Mouse (Mus musculus) spleen, adult 18-20 months (tissue): ENCODE measurements around the gene Fpr2.
"Not testable (repeated sequence)": the region's sequence is repeated elsewhere in the genome, so short reads cannot be mapped to it uniquely, and the experiment has no call there.

Experiments
- DNase-seq, 2 experiments: peaks; one replicate each; pipeline ENCODE4 v3.0.0; 2022; ENCODE audit warnings: mixed read lengths in 2 of 2

Gene Fpr2

DNA sequence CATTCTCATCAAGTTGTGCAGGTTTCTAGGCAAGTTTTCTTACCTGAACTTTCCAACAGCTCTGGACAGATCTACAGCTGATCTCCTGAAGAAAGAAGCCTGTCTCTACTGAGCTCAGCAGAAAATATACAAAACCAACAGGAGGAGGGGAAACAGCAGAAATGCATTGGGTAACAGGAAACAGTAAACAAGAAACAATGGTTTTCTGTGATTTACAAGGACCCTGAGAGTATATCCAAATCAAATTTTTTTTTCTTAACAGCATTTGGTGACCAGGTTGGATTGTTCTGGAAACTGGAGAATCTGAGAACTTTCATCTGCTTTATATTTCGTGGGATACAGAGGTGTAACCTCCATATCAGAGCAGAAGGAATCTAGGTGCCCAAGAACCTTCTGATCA, 3.8 kb upstream of the Fpr2 start, which contains the start of gene Fpr1:
Fpr1 (minus strand) TSS at position 101 of the 400 bp plus-strand sequence.
- DNase-seq = no peak

GRCm38 (mm10) chr17:17889732-17890425, 2.3 kb downstream of the Fpr2 start:
- DNase-seq = no peak

- DNase-seq = no peak
These were observed 8.4 kb downstream of the Fpr2 start for GRCm38 (mm10) chr17:17896039-17896438.

- no peak for DNase-seq
These were observed 11.6 kb downstream of the Fpr2 start for GRCm38 (mm10) chr17:17899268-17899667.

- no peak for DNase-seq
These were observed 13.1 kb downstream of the Fpr2 start for GRCm38 (mm10) chr17:17900768-17901167.

DNA sequence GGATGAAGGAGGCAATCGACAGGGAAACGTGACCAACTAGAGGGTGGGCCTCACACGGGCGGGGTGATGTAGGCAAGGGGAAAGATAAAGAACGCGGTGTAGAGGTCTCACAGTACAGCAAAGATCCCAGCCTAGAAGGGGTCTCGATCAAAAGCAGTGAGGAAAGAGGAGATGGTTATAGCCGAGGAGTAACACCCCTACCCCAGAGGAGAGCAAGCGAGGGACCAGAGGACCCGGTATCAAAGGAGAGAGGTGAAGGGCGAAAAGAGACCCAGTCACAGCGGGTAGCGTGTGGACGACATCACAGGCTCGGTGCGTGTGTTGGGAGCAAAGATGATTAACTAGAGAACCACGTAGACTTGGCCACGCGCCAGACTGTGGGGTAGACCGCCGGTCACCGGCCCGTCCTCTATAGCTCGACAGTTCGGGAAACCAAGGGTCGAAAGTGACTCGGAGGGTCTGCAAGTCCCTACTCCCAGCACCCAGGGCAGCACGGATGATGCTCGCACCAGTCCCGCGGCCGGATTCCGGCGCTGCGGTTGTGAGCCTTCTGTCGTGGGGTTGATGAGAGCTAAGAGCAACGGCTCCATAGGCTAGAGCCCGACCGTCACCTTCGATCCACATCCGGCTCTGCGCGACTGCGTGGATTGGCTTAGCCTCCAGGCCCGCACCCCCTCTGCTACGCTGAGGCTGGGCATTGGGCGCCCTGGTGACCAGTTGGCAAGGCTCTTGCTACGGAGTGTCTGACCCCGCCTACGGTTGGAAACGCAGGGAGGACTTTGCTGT, 22.2 kb downstream of the Fpr2 start:
- peak; percentile 49 to 54 for DNase-seq

GRCm38 (mm10) chr17:17912618-17913017, 25.0 kb downstream of the Fpr2 start:
- not testable (repeated sequence) for DNase-seq

DNA sequence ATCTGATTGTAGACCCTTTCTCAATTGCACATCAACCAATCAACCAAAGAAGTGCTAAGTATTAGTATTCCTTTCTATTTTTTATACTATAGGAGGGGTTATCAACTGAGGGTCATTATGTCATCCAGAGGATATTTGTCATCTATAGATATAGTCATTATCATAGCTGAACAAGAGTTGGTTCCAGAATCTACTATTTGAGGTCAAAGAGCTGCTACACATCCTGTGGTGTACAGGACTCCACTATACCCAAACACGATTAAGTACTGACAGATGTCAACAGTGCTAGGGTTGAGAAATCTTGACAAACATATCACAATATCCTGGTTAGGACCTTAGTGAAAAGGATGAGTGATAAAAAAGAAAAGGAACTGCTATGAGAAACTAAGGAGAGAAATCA, 29.8 kb downstream of the Fpr2 start:
- DNase-seq = no peak

DNA sequence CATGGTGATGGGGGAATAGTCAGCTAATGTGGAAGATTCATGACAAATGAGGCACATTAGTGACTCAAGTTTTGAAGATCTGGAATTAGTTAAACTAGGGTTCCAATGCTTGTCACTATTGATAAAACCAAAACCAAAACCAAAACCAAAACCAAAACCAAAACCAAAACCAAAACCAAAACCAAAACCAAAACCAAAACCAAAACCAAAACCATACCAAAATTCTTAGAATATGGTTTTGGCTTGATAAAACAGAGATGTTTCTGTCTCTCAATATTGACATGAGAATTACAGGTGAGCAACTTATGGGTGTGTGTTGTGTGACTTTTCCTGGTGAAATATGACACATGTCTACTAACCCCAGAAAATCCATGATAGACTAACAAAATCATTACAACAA, 30.2 kb downstream of the Fpr2 start:
- DNase-seq = no peak
